Mouse (Mus musculus) forebrain, embryonic 11.5 days (tissue): ENCODE data around the gene Cacna2d3. TPM values are rescaled to one million over a fixed set of nuclear protein-coding genes. Genes with fewer than 3 reads are reported as not detected.
A peak's percentile ranks its signal among the peaks of the same experiment; 100 is the strongest.

Experiments
- ATAC-seq: fragments of 200-750 bp; cut with Nextera tagmentation; replicated peaks from 2 replicates; pipeline ENCODE4 v1.8.0; 2017; ENCODE audit warnings: moderate TSS enrichment; ENCODE audit not compliant: low FRiP score
- DNase-seq: peaks from one replicate; pipeline ENCODE4 v3.0.0-alpha.2; 2017; ENCODE audit warnings: low spot score
- H3K27ac ChIP-seq: fragments of 300-500 bp; sonication (generic); 2 replicates; pipeline ENCODE4 v1.5.1; 2014; ENCODE audit warnings: low read depth, low read length
- H3K27me3 ChIP-seq: fragments of 300-500 bp; sonication (generic); 2 replicates; pipeline ENCODE4 v1.6.1; 2014; ENCODE audit warnings: mild to moderate bottlenecking, low read length, mixed read lengths; ENCODE audit not compliant: control insufficient read depth, insufficient read depth
- H3K36me3 ChIP-seq: fragments of 300-500 bp; sonication (generic); 2 replicates; pipeline ENCODE4 v1.6.1; 2014; ENCODE audit warnings: mild to moderate bottlenecking, low read length, moderate library complexity, mixed read lengths; ENCODE audit not compliant: control insufficient read depth, insufficient read depth
- H3K4me1 ChIP-seq: fragments of 300-500 bp; sonication (generic); replicated peaks from 2 replicates; pipeline ENCODE4 v1.6.1; 2014; ENCODE audit warnings: low read length, mixed read lengths; ENCODE audit not compliant: control insufficient read depth, insufficient read depth
- H3K4me2 ChIP-seq: fragments of 300-500 bp; sonication (generic); 2 replicates; pipeline ENCODE4 v1.6.1; 2014; ENCODE audit warnings: low read depth, mild to moderate bottlenecking, low read length, moderate library complexity, mixed read lengths; ENCODE audit not compliant: severe bottlenecking
- H3K4me3 ChIP-seq: fragments of 300-500 bp; sonication (generic); 2 replicates; pipeline ENCODE4 v1.5.1; 2014; ENCODE audit warnings: low read depth, low read length
- H3K9ac ChIP-seq: fragments of 300-500 bp; sonication (generic); 2 replicates; pipeline ENCODE4 v1.6.1; 2014; ENCODE audit warnings: low read length
- H3K9me3 ChIP-seq: fragments of 300-500 bp; sonication (generic); 2 replicates; pipeline ENCODE4 v1.6.1; 2016; ENCODE audit warnings: low read length, mixed read lengths; ENCODE audit not compliant: control insufficient read depth
- WGBS: fragments of 180-500 bp; shearing (Covaris S2); extraction: QIAGEN DNeasy Blood & Tissue Kit; methylation state at CpG from one replicate; pipeline ENCODE4 v1.1.7; 2014; 5-methylcytosine and 5-hydroxymethylcytosine counted together
- polyA plus RNA-seq: library from polyadenylated mRNA; unstranded; fragments of >200 nt; fragmentation: Nextera tagmentation; extraction: Ambion mirVana; gene quantifications from 2 replicates; pipeline ENCODE4 v1.2.1, GENCODE M21; 2014

Cacna2d3 gene
- polyA plus RNA-seq, 1 experiment from 2014 or later = 4.5 TPM

GRCm38 (mm10) chr14:29405878-29406165 lies 315.8 kb downstream of the Cacna2d3 start:
- H3K4me1 ChIP-seq = no peaks in the 10 kb centered on the region
- WGBS = 73% methylated on average over 2 of the region's 2 CpGs
- ATAC-seq = no peak

DNA sequence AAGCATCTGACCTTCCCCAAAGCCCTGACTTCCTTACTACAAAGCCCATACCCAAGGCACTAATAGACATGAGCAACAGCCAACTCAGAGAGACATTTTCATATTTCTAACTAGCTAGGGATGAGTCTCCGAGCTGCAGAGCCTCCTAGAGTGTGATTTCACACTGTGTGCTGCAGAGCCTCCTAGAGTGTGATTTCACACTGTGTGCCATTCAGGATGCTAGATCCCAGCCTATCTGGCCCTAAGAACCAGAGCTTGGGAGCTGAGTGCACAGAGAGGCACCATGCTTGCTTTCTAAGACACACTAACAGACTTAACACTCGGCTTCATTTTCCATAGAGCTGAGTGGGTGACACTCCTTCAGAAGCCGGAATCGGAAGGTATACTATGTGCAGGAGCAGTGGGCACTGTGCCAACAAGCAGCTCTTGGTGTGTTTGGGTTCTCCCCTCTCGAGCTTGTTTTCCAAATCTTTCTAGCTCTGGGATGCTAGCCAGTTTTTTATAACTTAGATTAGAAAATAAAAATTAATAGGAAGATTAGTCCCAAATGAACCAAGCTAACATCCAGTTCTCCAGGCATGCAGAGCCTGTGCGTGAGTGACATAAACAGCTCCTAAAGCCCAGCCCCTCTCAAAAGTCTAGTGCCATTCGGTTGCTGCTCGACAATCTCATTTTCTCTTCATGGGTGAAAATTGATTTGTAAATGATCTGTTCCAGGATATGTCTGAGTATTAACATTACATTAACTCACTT lies 316.4 kb downstream of the Cacna2d3 start:
- H3K27ac ChIP-seq = no peak overlapping the region
- H3K36me3 ChIP-seq = no peaks in the 10 kb centered on the region
- H3K9ac ChIP-seq = no peak overlapping the region
- no peaks in the 10 kb centered on the region for H3K27me3 ChIP-seq
- no peak for ATAC-seq
- no peaks in the 10 kb centered on the region for H3K4me1 ChIP-seq
- DNase-seq = no peak
- H3K9me3 ChIP-seq = no peaks in the 10 kb centered on the region
- WGBS = 80% methylated on average over 8 of the region's 8 CpGs
- H3K4me2 ChIP-seq = no peak overlapping the region
- no peak overlapping the region for H3K4me3 ChIP-seq

More at GRCm38 (mm10) chr14:29405878-29406165, 315.8 kb downstream of the Cacna2d3 start:
- Histone ChIP-seq H3K27ac (no peak overlapping the region), H3K9me3 (no peaks in the 10 kb centered on the region), H3K4me3 (no peak overlapping the region), H3K4me2 (no peak overlapping the region), H3K9ac (no peak overlapping the region), H3K27me3 (no peaks in the 10 kb centered on the region), H3K36me3 (no peaks in the 10 kb centered on the region)
- no peak for DNase-seq

- H3K9me3 ChIP-seq = no peaks in the 10 kb centered on the region
- no peaks in the 10 kb centered on the region for H3K27me3 ChIP-seq
- DNase-seq (no peak), ATAC-seq (no peak)
- H3K9ac ChIP-seq = no peak overlapping the region
- WGBS = 87% methylated on average over 8 of the region's 8 CpGs
- no peak overlapping the region for H3K4me2 ChIP-seq
- no peak overlapping the region for H3K4me3 ChIP-seq
- H3K27ac ChIP-seq = no peak overlapping the region
- no peaks in the 10 kb centered on the region for H3K36me3 ChIP-seq
- no peaks in the 10 kb centered on the region for H3K4me1 ChIP-seq
These were observed 317.5 kb downstream of the Cacna2d3 start for GRCm38 (mm10) chr14:29403849-29404808.

- Histone ChIP-seq H3K9me3 (no peaks in the 10 kb centered on the region), H3K27me3 (no peaks in the 10 kb centered on the region), H3K27ac (no peak overlapping the region), H3K4me2 (no peak overlapping the region), H3K9ac (no peak overlapping the region), H3K4me3 (no peak overlapping the region), H3K36me3 (no peaks in the 10 kb centered on the region), H3K4me1 (no peaks in the 10 kb centered on the region)
- ATAC-seq = no peak
- 78% methylated on average over 8 of the region's 8 CpGs for WGBS
- peak; percentile 55 for DNase-seq
These were observed 319.2 kb downstream of the Cacna2d3 start for GRCm38 (mm10) chr14:29402471-29402870.

- ATAC-seq (no peak), DNase-seq (no peak)
- Histone ChIP-seq H3K9ac (no peak overlapping the region), H3K4me2 (no peak overlapping the region), H3K4me3 (no peak overlapping the region), H3K27ac (no peak overlapping the region), H3K9me3 (no peaks in the 10 kb centered on the region), H3K27me3 (no peaks in the 10 kb centered on the region), H3K4me1 (no peaks in the 10 kb centered on the region), H3K36me3 (no peaks in the 10 kb centered on the region)
- WGBS = 85% methylated on average over 8 of the region's 8 CpGs
These were observed 327.9 kb downstream of the Cacna2d3 start for GRCm38 (mm10) chr14:29393786-29394185.

- no peak for ATAC-seq
- no peaks in the 10 kb centered on the region for H3K9me3 ChIP-seq
- H3K4me2 ChIP-seq = no peak overlapping the region
- no peaks in the 10 kb centered on the region for H3K27me3 ChIP-seq
- H3K27ac ChIP-seq = no peak overlapping the region
- no peak for DNase-seq
- H3K4me3 ChIP-seq = no peak overlapping the region
- H3K36me3 ChIP-seq = no peaks in the 10 kb centered on the region
- no peaks in the 10 kb centered on the region for H3K4me1 ChIP-seq
- WGBS = 98% methylated on average over 3 of the region's 3 CpGs
- H3K9ac ChIP-seq = no peak overlapping the region
These were observed 328.8 kb downstream of the Cacna2d3 start for GRCm38 (mm10) chr14:29392851-29393250.

- no peak for ATAC-seq
- no peak overlapping the region for H3K27ac ChIP-seq
- H3K4me3 ChIP-seq = no peak overlapping the region
- no peak for DNase-seq
- H3K27me3 ChIP-seq = no peaks in the 10 kb centered on the region
- 74% methylated on average over 2 of the region's 2 CpGs for WGBS
- H3K9me3 ChIP-seq = no peaks in the 10 kb centered on the region
- H3K9ac ChIP-seq = no peak overlapping the region
- H3K4me1 ChIP-seq = no peaks in the 10 kb centered on the region
- H3K4me2 ChIP-seq = no peak overlapping the region
- no peaks in the 10 kb centered on the region for H3K36me3 ChIP-seq
These were observed 330.2 kb downstream of the Cacna2d3 start for GRCm38 (mm10) chr14:29391489-29391888.

DNA sequence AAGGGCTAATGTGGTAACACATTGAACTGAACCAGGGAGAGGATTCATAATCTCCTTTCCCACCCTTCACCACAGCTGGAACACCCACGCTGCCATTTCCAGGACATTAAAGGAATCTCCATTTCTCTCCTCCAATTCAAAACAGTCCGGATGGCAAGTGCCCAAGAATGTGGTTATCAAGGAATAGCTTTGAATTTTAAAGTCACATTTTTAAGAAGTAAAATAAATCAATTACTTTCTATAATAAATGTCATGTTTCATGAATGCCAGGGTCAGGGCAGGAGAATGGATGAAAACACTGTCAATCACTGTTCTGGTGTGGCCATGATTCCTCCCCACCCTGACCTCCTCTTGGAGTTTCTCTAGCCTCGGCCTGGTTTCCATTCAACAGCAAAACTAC lies 333.9 kb downstream of the Cacna2d3 start:
- Histone ChIP-seq H3K4me1 (no peaks in the 10 kb centered on the region), H3K27ac (no peak overlapping the region), H3K4me3 (no peak overlapping the region), H3K9ac (no peak overlapping the region), H3K9me3 (no peaks in the 10 kb centered on the region), H3K36me3 (no peaks in the 10 kb centered on the region), H3K27me3 (no peaks in the 10 kb centered on the region), H3K4me2 (no peak overlapping the region)
- DNase-seq (no peak), ATAC-seq (no peak)
- 88% methylated on average over 3 of the region's 3 CpGs for WGBS
